Mouse (Mus musculus) liver, embryonic 14.5 days (tissue): ENCODE data around the gene Hrg.

Experiments
- CTCF ChIP-seq: IDR thresholded peaks from 2 replicates; pipeline ENCODE4 v1.5.1; 2016; ENCODE audit warnings: antibody characterized with exemption, low read depth, control low read depth
- EP300 ChIP-seq: IDR thresholded peaks from 2 replicates; pipeline ENCODE4 v1.6.1; 2016; ENCODE audit warnings: antibody characterized with exemption, low read depth

DNA sequence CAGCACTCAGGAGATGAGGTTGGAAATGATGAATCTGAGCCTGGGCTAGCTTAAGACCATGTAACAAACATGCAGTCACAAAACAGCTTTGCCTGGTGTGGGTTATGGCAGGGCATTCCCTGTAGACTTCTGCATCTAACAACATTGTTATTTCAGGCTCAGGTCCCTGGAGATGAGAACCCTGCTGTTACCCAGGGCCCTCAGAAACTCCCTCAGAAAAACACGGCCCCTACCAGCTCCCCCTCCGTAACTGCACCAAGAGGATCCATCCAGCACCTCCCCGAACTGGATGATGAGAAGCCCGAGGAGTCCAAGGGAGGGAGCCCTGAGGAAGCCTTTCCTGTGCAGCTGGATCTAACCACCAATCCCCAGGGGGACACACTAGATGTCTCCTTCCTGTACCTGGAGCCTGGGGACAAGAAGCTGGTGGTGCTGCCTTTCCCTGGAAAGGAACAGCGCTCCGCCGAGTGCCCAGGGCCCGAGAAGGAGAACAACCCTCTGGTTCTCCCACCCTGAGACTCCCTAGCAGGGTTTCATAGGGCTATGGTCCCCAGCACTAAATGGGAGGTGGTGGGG is 11.7 kb upstream of the Hrg start:
- TF ChIP-seq CTCF (no peak), EP300 (no peak)
